In genomic region chr17:56897630-56898195, GRCm38 (mm10) we compare ENCODE assay signal across 8 mouse cellular contexts. TPM values are rescaled to one million over a fixed set of nuclear protein-coding genes. Genes with fewer than 3 reads are reported as not detected.
DNase-seq lines count a peak whose midpoint lies in the region; ATAC-seq and TF ChIP-seq lines count a peak whose summit lies in the region.

No protein-coding gene starts in this region.

- WGBS in intestine, postnatal 0 days: 76% methylated on average over 7 of the region's 7 CpGs
- WGBS in midbrain, embryonic 12.5 days: 85% methylated on average over 7 of the region's 7 CpGs

- peaks cover 88% of the 10 kb centered on the region for H3K36me3 ChIP-seq in intestine, postnatal 0 days (ENCODE audit: control insufficient read depth, insufficient read depth)
- peaks cover 94% of the 10 kb centered on the region for H3K36me3 ChIP-seq in midbrain, embryonic 12.5 days

- ATAC-seq in granulocyte monocyte progenitor cell, adult 5-6 weeks (replicated peaks; ENCODE audit: poor library complexity, severe bottlenecking): peak; percentile 66
- peak; percentile 80 for ATAC-seq in intestine, postnatal 0 days
- peak; percentile 48 for ATAC-seq in midbrain, embryonic 12.5 days (ENCODE audit: low FRiP score, low read depth)
- no peak for ATAC-seq in erythroid progenitor cell, adult 5-6 weeks (replicated peaks; ENCODE audit: low FRiP score, poor library complexity, severe bottlenecking)

- no peak overlapping the region for H3K27ac ChIP-seq in intestine, postnatal 0 days (ENCODE audit: low read depth, low read length)
- no peak overlapping the region for H3K27ac ChIP-seq in midbrain, embryonic 12.5 days (replicated peaks)

- no peaks in the 10 kb centered on the region for H3K9me3 ChIP-seq in intestine, postnatal 0 days (ENCODE audit: control insufficient read depth)
- H3K9me3 ChIP-seq in midbrain, embryonic 12.5 days: no peaks in the 10 kb centered on the region

- DNase-seq in adrenal gland, adult (ENCODE audit: inconsistent age in 2 of 2, low spot score in 1 of 2): peak; percentile 79 to 93
- peak; percentile 57 for DNase-seq in embryo, embryonic 11.5 days (ENCODE audit: low read depth, low spot score)
- peak; percentile 72 to 79 for DNase-seq in left cerebral cortex, postnatal 36 days (ENCODE audit: low spot score in 2 of 2)
- DNase-seq in skeletal muscle tissue, adult 2 months (ENCODE audit: low read depth, low spot score): peak; percentile 70

- intact Hi-C loops in left cerebral cortex, postnatal 36 days (cut with DNase I): loop anchor here (5.0 kb wide), 1 partner anchor 40 kb away; the partner anchor contains the start of gene Mllt1

- no peak overlapping the region for H3K4me3 ChIP-seq in intestine, postnatal 0 days (ENCODE audit: low read depth, low read length)
- H3K4me3 ChIP-seq in midbrain, embryonic 12.5 days: no peak overlapping the region

- no peaks in the 10 kb centered on the region for H3K4me1 ChIP-seq in intestine, postnatal 0 days (replicated peaks; ENCODE audit: control insufficient read depth, insufficient read depth, low read length)
- peaks cover 13% of the 10 kb centered on the region for H3K4me1 ChIP-seq in midbrain, embryonic 12.5 days

- H3K27me3 ChIP-seq in intestine, postnatal 0 days (replicated peaks; ENCODE audit: control insufficient read depth, insufficient read depth, low read length): no peaks in the 10 kb centered on the region
- no peaks in the 10 kb centered on the region for H3K27me3 ChIP-seq in midbrain, embryonic 12.5 days

- no peak overlapping the region for H3K4me2 ChIP-seq in intestine, postnatal 0 days (replicated peaks; ENCODE audit: low read depth)
- no peak overlapping the region for H3K4me2 ChIP-seq in midbrain, embryonic 12.5 days (replicated peaks)

- H3K9ac ChIP-seq in intestine, postnatal 0 days (ENCODE audit: low read depth, low read length): no peak overlapping the region
- H3K9ac ChIP-seq in midbrain, embryonic 12.5 days (replicated peaks): no peak overlapping the region

- peak; percentile 99 for TF ChIP-seq CTCF in intestine, postnatal 0 days (IDR thresholded peaks at IDR 0.05; ENCODE audit: low read depth)

RNA-seq across cellular contexts. Expression of gene 1700061G19Rik, which starts 22.4 kb away (rescaled TPM):
- total RNA-seq in granulocyte monocyte progenitor cell, adult 5-6 weeks (2014; fragmentation: Nextera tagmentation): 0.47 TPM in 1 of 2 replicates, not detected in the other
- total RNA-seq in granulocyte monocyte progenitor cell, adult 5-6 weeks (2017): 0.17 TPM in 1 of 2 replicates, not detected in the other
- polyA plus RNA-seq in intestine, postnatal 0 days (2015; fragmentation: Nextera tagmentation; extraction: Ambion mirVana): 0.23 and 0.30 TPM in 2 replicates
- total RNA-seq in left cerebral cortex, postnatal 36 days (2021): under 1 TPM in 1 of 2 experiments, not detected in 1; 0.14 TPM
- 0.50 and 0.63 TPM in 2 replicates for polyA plus RNA-seq in midbrain, embryonic 12.5 days (2016; fragmentation: Nextera tagmentation; extraction: Ambion mirVana)
- not detected in 2 replicates for total RNA-seq in erythroid progenitor cell, adult 5-6 weeks (2015; ENCODE audit: low replicate concordance)
- not detected in 2 replicates for total RNA-seq in erythroid progenitor cell, adult 5-6 weeks (2017; ENCODE audit: low replicate concordance)

RNA-seq across cellular contexts. Expression of gene Acsbg2, which starts 23.5 kb away (rescaled TPM):
- not detected in 2 replicates for total RNA-seq in granulocyte monocyte progenitor cell, adult 5-6 weeks (2014; fragmentation: Nextera tagmentation)
- total RNA-seq in granulocyte monocyte progenitor cell, adult 5-6 weeks (2017): not detected in 2 replicates
- not detected in 2 replicates for polyA plus RNA-seq in intestine, postnatal 0 days (2015; fragmentation: Nextera tagmentation; extraction: Ambion mirVana)
- total RNA-seq in left cerebral cortex, postnatal 36 days (2021): not detected
- not detected in 2 replicates for polyA plus RNA-seq in midbrain, embryonic 12.5 days (2016; fragmentation: Nextera tagmentation; extraction: Ambion mirVana)
- not detected in 2 replicates for total RNA-seq in erythroid progenitor cell, adult 5-6 weeks (2015; ENCODE audit: low replicate concordance)
- not detected in 2 replicates for total RNA-seq in erythroid progenitor cell, adult 5-6 weeks (2017; ENCODE audit: low replicate concordance)

RNA-seq across cellular contexts. Expression of gene Mllt1, which starts 37.5 kb away (rescaled TPM):
- total RNA-seq in granulocyte monocyte progenitor cell, adult 5-6 weeks (2014; fragmentation: Nextera tagmentation): 20.6 and 26.9 TPM in 2 replicates
- 16.6 and 17.0 TPM in 2 replicates for total RNA-seq in granulocyte monocyte progenitor cell, adult 5-6 weeks (2017)
- polyA plus RNA-seq in intestine, postnatal 0 days (2015; fragmentation: Nextera tagmentation; extraction: Ambion mirVana): 10.5 and 11.9 TPM in 2 replicates
- 10 to 100 TPM; 69.3 to 82.4 TPM for total RNA-seq in left cerebral cortex, postnatal 36 days (2021)
- polyA plus RNA-seq in midbrain, embryonic 12.5 days (2016; fragmentation: Nextera tagmentation; extraction: Ambion mirVana): 102 and 104 TPM in 2 replicates
- total RNA-seq in erythroid progenitor cell, adult 5-6 weeks (2015; ENCODE audit: low replicate concordance): 3.4 and 9.4 TPM in 2 replicates
- 4.4 and 6.4 TPM in 2 replicates for total RNA-seq in erythroid progenitor cell, adult 5-6 weeks (2017; ENCODE audit: low replicate concordance)
